Mouse (Mus musculus) cerebellum, adult 11-12 months (tissue): Measurements from ENCODE around the gene Cd300a.
"Not testable (repeated sequence)": the region's sequence is repeated elsewhere in the genome, so short reads cannot be mapped to it uniquely, and the experiment has no call there.

Source experiments
- DNase-seq: peaks from one replicate; pipeline ENCODE4 v3.0.0; 2022

The Cd300a gene

DNA sequence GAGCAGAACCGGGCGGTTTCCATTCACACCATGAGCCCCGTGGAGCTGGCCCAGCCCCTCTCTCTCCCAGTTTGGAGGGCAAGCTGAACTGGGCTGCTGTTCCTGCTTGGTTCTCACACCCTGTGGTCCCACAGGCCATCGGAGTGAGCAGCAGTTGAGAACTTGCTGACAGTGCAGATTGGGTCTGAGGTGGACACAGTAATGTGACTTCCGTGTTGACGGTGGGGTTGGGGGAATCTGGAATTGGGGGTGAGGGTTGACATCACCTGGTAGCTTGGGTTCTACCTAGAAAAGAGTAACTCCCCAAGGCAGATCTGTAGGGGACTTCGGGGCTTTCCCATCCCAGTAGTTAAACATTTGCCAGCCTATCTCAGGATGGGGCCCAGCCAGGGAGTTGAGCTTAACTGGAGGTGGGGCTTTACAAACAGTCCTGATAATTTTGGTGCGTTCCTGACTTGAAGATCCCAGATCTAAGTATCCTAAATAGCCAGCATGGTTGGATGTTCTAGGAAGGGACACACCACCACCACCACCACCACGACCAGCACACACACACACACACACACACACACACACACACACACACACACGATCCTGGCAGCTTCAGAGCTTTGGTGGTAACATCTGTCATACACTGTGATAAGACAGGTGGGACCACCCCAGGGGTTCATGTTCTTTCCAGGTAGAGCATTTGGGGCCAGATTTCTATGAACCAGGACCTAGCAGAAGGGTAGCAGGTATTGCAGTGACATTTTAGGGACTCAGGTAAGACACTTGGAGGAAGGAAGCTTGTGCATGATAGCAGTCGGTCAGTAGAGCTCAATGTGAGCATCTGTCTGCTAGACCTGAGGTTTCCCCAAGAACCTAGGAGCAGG is 22.2 kb upstream of the Cd300a start:
- DNase-seq: peak; percentile 75

GRCm38 (mm10) chr11:114868280-114868679 is 21.6 kb upstream of the Cd300a start:
- peak; percentile 97 for DNase-seq

DNA sequence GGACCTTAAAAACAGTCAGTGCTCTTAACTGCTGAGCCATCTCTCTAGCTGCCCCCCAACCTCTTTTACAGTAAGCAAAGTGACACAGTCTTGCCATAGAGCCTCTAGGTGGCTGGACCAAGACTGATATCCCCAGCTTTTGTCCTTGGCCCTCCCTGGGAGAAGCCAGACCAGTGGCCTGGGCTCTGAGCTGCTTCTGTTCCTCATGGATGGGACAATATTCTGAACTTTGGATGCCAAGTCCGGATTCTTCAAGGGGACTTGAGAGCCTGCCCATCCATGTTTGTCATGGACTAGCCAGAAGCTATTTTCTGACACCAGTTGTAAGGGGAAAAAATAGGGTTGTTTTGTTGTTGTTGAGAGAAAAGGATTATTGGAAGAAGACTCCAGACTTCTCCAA is 20.1 kb upstream of the Cd300a start:
- peak; percentile 33 for DNase-seq

DNA sequence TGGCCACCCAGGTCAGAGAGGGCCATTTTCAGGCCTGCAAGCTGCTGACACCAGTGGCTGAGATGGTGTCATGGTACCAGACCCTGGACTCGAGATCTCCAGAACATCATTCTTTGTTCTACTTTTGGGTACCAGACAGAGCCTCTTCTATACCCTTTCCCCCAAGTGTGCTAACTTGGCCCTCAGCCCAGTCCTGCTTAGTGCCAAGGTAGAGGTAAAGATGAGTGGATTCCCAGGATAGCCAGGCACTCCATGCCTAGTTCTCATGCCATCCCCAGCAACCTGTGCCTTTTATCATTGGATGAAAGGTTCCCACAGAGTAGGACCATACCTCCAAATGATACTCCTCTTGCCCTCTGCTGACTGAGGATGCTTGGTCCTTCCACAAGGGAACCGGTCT is 18.3 kb upstream of the Cd300a start:
- peak; percentile 50 for DNase-seq

GRCm38 (mm10) chr11:114873022-114873817 is 16.6 kb upstream of the Cd300a start:
- no peak for DNase-seq

DNA sequence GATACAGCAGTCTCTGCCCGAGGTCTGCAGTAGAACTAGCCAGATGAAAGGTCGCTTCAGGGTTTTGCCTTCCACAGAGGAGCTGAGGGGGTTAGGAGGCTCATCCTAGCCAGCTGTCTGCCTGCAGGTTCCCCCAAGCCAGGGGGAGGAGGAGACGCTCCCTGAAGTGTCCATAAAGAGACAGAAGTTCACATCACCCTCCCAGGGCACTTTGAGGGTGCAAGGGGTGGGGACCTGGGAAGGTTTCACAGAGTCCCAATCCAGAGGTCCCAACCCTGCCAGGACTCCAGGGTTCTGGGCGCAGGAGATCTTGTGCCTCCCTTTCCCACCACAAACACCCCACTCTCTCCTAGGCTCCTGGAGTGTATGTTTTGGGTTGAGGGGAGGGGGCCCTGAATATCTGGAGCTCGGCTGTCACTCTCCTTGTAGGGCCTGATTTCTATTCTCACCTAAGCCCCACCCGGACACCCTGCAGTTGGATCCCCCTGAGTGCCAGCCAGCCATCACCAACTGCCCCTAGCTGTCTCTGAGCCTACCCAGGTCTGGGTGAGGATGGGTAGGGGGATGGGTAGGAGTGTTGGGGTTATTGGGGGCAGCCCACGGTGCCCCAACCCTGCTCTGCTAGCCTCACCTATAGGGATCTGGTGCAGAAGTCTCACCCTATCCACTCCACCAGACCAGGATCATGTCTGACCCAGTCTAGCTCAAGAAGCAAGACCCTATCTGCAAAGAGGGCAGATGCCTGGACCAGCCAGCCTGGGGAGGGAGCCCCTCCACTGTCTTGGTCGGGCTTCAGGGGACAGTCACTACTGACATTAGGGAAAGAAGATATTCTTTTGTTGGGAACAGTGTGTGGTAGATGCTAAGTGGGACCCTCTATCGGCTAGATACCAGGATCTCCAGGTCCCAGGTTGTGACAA is 15.4 kb upstream of the Cd300a start:
- no peak for DNase-seq

DNA sequence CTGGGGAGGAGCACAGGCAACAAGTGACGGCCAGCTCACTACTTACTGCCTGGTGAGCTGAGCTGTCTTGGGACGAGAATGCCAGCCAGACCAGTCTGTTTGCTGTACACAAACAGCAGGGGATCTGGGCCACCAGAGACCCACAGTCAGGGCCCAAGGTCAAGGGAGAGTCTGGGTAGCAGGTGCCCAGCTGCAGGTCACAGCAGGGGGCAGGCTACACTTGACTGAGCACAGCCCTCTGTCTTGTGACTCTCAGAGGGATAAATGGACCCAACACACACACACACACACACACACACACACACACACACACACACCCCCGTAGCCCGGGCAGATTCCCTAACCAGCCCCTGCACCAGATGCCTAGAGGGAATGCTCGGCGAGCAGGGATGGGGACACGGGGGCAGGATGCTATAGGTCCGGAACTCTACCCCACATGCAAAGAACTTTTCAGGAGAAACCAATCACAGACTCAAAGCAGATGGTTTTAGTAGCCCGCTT is 14.5 kb upstream of the Cd300a start:
- DNase-seq: peak; percentile 59

DNA sequence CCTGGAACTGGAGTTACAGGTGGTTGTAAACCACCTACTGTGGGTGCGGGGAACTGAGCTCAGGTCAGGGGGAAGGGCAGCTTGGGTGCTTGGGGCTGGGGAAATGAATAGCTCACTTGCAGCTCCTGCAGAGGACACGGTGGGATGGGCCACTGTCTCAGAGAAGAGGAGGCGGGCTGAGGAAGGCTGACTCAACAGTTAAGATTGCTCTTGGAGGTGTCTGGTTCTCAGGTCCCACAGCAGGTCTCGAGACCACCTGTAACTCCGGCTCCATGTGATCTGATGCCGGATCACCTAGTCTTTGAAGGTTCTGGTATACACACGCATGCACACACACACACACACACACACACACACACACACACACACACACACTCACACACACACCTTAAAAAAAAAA is 13.7 kb upstream of the Cd300a start:
- peak; percentile 45 for DNase-seq

GRCm38 (mm10) chr11:114876621-114877020 is 13.2 kb upstream of the Cd300a start:
- DNase-seq: no peak

GRCm38 (mm10) chr11:114877145-114877544 is 12.7 kb upstream of the Cd300a start:
- DNase-seq: peak; percentile 83

DNA sequence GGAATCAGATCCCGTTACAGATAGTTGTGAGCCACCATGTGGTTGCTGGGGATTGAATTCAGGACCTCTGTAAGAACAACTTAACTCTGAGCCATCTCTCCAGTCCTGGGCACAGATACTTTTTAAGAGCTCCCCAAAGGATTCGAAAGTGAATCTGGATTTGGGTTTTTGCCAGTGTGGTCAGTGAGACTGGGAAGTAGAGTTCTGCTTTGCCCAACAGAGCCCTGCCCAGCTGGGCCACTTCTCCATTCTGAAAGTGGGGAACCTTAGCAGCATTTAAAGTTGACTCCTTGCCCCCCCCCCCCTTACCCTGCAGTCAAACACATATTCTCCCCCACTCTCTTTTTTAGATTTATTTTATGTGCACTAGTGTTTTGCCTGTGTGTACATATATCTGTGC is 10.2 kb upstream of the Cd300a start:
- DNase-seq: no peak

- no peak for DNase-seq
These were observed 9.7 kb upstream of the Cd300a start for GRCm38 (mm10) chr11:114880185-114880584.

DNA sequence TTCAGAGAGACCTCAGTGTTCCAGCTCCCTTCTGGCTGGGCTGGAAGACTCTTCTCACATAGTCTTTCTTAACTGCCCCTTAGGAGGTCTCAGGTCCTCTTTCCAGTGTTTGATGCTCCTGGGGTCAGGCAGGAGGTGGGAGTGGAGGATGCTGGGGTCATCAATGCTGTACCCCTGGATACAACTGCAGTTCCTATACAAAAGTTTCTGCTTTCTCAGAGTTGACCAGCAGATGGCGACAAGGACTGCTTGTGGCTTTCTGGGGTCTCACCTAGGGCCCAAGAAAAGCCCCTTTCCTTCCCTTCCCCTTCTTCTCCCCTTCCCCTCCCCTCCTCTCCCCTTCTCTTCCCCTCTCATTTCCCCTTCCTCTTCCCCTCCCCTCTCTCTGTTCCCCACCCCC is 9.3 kb upstream of the Cd300a start:
- no peak for DNase-seq

DNA sequence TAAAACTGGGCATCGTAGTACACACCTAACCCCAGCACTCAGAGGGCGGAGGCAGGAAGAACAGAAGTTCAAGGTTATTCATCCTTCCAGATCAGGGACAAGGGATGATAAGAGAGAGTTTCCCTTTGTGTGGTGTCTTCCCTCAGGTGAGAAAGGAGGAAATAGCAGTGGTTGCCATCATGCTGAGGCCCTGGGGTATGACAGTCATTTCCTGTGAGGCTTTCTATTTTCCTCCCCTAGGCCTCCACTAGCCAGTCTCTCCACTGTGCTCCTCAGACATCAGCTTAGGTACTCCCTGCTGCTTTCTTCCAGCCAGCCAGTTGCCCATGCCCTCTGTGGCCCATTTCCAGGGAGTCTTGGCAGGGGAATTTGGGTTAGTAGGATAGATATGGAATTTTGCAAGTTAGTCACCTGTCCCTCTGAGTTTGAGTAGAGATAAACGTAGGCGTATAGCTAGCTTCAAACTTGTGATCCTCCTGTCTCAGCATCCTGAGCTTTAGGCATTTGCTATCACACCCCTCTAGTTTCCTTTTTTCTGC is 6.5 kb upstream of the Cd300a start:
- DNase-seq: peak; percentile 56

DNA sequence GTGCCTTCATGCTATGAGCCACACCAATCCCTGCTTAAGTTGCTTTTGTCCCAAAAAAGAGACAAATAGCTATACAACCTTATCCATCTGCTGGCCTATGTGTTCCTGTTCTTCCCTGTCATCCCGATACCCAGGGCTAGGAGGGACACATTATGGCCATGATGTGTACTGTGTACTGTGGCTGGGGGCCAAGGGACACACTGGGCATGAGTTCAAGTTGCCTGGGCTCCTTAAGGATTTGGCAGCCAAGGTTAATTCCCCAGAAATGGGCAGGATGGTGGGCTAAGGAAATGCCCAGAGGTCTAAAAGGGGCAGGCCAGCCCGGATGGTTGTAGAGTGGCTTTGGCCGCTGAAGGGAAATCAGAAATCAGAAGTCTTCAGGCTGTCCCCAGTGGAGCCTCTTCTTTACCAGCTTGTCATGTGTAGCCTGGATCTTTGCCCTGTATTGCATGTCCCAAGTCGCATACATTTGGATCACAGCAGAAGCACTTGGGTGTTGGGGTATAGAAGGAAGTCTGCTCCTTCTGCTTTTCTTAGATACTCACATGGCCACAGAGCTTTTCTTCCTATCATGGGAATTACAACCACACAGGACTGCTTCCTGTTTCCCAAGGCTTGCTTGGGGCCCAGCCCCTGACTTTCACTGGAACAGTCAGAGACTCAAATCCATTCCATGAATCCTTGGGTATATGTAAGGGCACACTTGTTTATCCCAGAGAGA is 5.3 kb upstream of the Cd300a start:
- peak; percentile 69 for DNase-seq

DNA sequence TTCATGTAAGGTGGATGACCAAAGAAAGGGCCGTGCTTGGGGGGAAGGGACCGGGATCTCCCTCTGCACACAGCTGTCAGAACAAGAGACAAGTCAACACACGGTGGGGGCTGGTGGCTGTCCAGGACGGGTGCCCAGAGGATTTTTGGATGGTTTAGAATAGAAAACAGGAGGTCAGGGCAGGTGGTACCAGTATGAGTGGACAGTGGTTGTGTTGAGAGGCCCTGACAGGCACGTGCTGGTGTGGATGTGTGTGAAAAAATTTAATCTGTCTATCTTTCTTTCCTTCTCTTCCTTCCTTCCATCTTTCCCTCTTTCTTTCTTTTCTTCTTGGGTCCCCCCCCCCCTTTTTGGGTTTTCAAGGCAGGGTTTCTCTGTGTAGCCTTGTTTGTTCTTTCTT is 701 bp downstream of the Cd300a start:
- no peak for DNase-seq

GRCm38 (mm10) chr11:114896085-114896484 is 6.2 kb downstream of the Cd300a start:
- DNase-seq: no peak

GRCm38 (mm10) chr11:114898026-114898425 is 8.2 kb downstream of the Cd300a start:
- no peak for DNase-seq

GRCm38 (mm10) chr11:114903224-114903623 is 13.4 kb downstream of the Cd300a start:
- no peak for DNase-seq

DNA sequence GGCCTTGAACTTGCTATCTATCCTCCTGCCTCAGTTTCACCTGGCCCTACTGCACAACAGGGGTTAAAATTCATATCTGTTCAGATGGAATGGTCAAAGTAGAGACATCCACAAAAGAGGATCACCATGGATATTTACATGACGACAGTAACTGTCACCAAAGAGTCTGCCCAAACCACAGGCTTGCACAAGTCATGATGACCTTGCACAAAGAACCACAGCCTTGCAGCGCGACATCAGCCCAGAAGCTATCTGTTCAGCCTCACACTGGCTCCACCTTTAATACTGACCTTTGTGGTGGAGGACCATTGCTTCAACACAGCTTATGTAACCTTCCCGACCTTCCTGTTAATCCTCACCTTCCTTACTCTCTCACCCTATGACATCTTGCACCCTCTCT is 17.7 kb downstream of the Cd300a start:
- DNase-seq: no peak

GRCm38 (mm10) chr11:114908086-114908485 is 18.2 kb downstream of the Cd300a start:
- DNase-seq: no peak

GRCm38 (mm10) chr11:114909538-114909937 is 19.7 kb downstream of the Cd300a start:
- not testable (repeated sequence) for DNase-seq
